Mouse (Mus musculus): ENCODE measurements around the gene Rhob. TPM values are rescaled to one million over a fixed set of nuclear protein-coding genes. Genes with fewer than 3 reads are reported as not detected.

The Rhob gene
- polyA plus RNA-seq, 1 experiment from 2014 or later = 109 TPM

- Histone ChIP-seq H3K27me3 (ENCODE audit: control insufficient read depth, insufficient read depth, low read length) (no peaks in the 10 kb centered on the region), H3K9me3 (ENCODE audit: control insufficient read depth, low read length) (no peaks in the 10 kb centered on the region), H3K4me2 (ENCODE audit: low read depth, low read length) (no peak overlapping the region), H3K4me1 (ENCODE audit: control insufficient read depth, insufficient read depth, low read length) (no peaks in the 10 kb centered on the region), H3K27ac (ENCODE audit: low read depth, low read length) (no peak overlapping the region), H3K4me3 (ENCODE audit: low read depth, low read length) (no peak overlapping the region), H3K36me3 (ENCODE audit: control insufficient read depth, insufficient read depth, low read length) (no peaks in the 10 kb centered on the region), H3K9ac (replicated peaks; ENCODE audit: low read depth, low read length) (no peak overlapping the region)
- WGBS = 48% methylated on average over 4 of the region's 4 CpGs
- no peak for ATAC-seq (ENCODE audit: low read depth)
These were observed 10.7 kb downstream of the Rhob start for GRCm38 (mm10) chr12:8489098-8489497.

GRCm38 (mm10) chr12:8488652-8488980 is 11.2 kb downstream of the Rhob start:
- H3K36me3 ChIP-seq (ENCODE audit: control insufficient read depth, insufficient read depth, low read length) = no peaks in the 10 kb centered on the region
- H3K4me3 ChIP-seq (ENCODE audit: low read depth, low read length) = no peak overlapping the region
- H3K9me3 ChIP-seq (ENCODE audit: control insufficient read depth, low read length) = no peaks in the 10 kb centered on the region
- H3K9ac ChIP-seq (replicated peaks; ENCODE audit: low read depth, low read length) = no peak overlapping the region
- no peak overlapping the region for H3K27ac ChIP-seq (ENCODE audit: low read depth, low read length)
- no peak for ATAC-seq (ENCODE audit: low read depth)
- no peaks in the 10 kb centered on the region for H3K4me1 ChIP-seq (ENCODE audit: control insufficient read depth, insufficient read depth, low read length)
- H3K27me3 ChIP-seq (ENCODE audit: control insufficient read depth, insufficient read depth, low read length) = no peaks in the 10 kb centered on the region
- 88% methylated on average over 4 of the region's 4 CpGs for WGBS
- H3K4me2 ChIP-seq (ENCODE audit: low read depth, low read length) = no peak overlapping the region

- H3K27me3 ChIP-seq (ENCODE audit: control insufficient read depth, insufficient read depth, low read length) = no peaks in the 10 kb centered on the region
- WGBS = 74% methylated on average over 5 of the region's 5 CpGs
- no peak for ATAC-seq (ENCODE audit: low read depth)
These were observed 11.7 kb downstream of the Rhob start for GRCm38 (mm10) chr12:8487959-8488651.

GRCm38 (mm10) chr12:8487281-8487680 is 12.5 kb downstream of the Rhob start:
- Histone ChIP-seq H3K9me3 (ENCODE audit: control insufficient read depth, low read length) (no peaks in the 10 kb centered on the region), H3K4me3 (ENCODE audit: low read depth, low read length) (no peak overlapping the region), H3K4me2 (ENCODE audit: low read depth, low read length) (no peak overlapping the region), H3K4me1 (ENCODE audit: control insufficient read depth, insufficient read depth, low read length) (no peaks in the 10 kb centered on the region), H3K36me3 (ENCODE audit: control insufficient read depth, insufficient read depth, low read length) (no peaks in the 10 kb centered on the region), H3K27ac (ENCODE audit: low read depth, low read length) (no peak overlapping the region), H3K27me3 (ENCODE audit: control insufficient read depth, insufficient read depth, low read length) (no peaks in the 10 kb centered on the region), H3K9ac (replicated peaks; ENCODE audit: low read depth, low read length) (no peak overlapping the region)
- 77% methylated on average over 1 of the region's 1 CpGs for WGBS
- no peak for ATAC-seq (ENCODE audit: low read depth)

More at GRCm38 (mm10) chr12:8487959-8488651, 11.7 kb downstream of the Rhob start:
- no peak overlapping the region for H3K9ac ChIP-seq (replicated peaks; ENCODE audit: low read depth, low read length)
- H3K9me3 ChIP-seq (ENCODE audit: control insufficient read depth, low read length) = no peaks in the 10 kb centered on the region
- H3K4me1 ChIP-seq (ENCODE audit: control insufficient read depth, insufficient read depth, low read length) = no peaks in the 10 kb centered on the region
- H3K4me3 ChIP-seq (ENCODE audit: low read depth, low read length) = no peak overlapping the region
- H3K27ac ChIP-seq (ENCODE audit: low read depth, low read length) = no peak overlapping the region
- no peak overlapping the region for H3K4me2 ChIP-seq (ENCODE audit: low read depth, low read length)
- no peaks in the 10 kb centered on the region for H3K36me3 ChIP-seq (ENCODE audit: control insufficient read depth, insufficient read depth, low read length)

GRCm38 (mm10) chr12:8485247-8485646 is 14.6 kb downstream of the Rhob start:
- no peaks in the 10 kb centered on the region for H3K27me3 ChIP-seq (ENCODE audit: control insufficient read depth, insufficient read depth, low read length)
- no peaks in the 10 kb centered on the region for H3K9me3 ChIP-seq (ENCODE audit: control insufficient read depth, low read length)
- H3K4me2 ChIP-seq (ENCODE audit: low read depth, low read length) = no peak overlapping the region
- 74% methylated on average over 7 of the region's 7 CpGs for WGBS
- H3K4me3 ChIP-seq (ENCODE audit: low read depth, low read length) = no peak overlapping the region
- H3K36me3 ChIP-seq (ENCODE audit: control insufficient read depth, insufficient read depth, low read length) = no peaks in the 10 kb centered on the region
- no peak overlapping the region for H3K27ac ChIP-seq (ENCODE audit: low read depth, low read length)
- H3K9ac ChIP-seq (replicated peaks; ENCODE audit: low read depth, low read length) = no peak overlapping the region
- ATAC-seq (ENCODE audit: low read depth) = no peak
- H3K4me1 ChIP-seq (ENCODE audit: control insufficient read depth, insufficient read depth, low read length) = no peaks in the 10 kb centered on the region

GRCm38 (mm10) chr12:8482169-8482568 is 17.6 kb downstream of the Rhob start:
- Histone ChIP-seq H3K27me3 (ENCODE audit: control insufficient read depth, insufficient read depth, low read length) (no peaks in the 10 kb centered on the region), H3K4me1 (ENCODE audit: control insufficient read depth, insufficient read depth, low read length) (no peaks in the 10 kb centered on the region), H3K27ac (ENCODE audit: low read depth, low read length) (no peak overlapping the region), H3K36me3 (ENCODE audit: control insufficient read depth, insufficient read depth, low read length) (no peaks in the 10 kb centered on the region), H3K4me2 (ENCODE audit: low read depth, low read length) (no peak overlapping the region), H3K9me3 (ENCODE audit: control insufficient read depth, low read length) (no peaks in the 10 kb centered on the region), H3K9ac (replicated peaks; ENCODE audit: low read depth, low read length) (no peak overlapping the region), H3K4me3 (ENCODE audit: low read depth, low read length) (no peak overlapping the region)
- no peak for ATAC-seq (ENCODE audit: low read depth)
- WGBS = 88% methylated on average over 2 of the region's 2 CpGs

GRCm38 (mm10) chr12:8474836-8475387 is 24.9 kb downstream of the Rhob start:
- no peaks in the 10 kb centered on the region for H3K27me3 ChIP-seq (ENCODE audit: control insufficient read depth, insufficient read depth, low read length)
- no peaks in the 10 kb centered on the region for H3K9me3 ChIP-seq (ENCODE audit: control insufficient read depth, low read length)
- peaks cover 5% of the 10 kb centered on the region; the same call in 1 of the 2 replicates for H3K4me1 ChIP-seq (ENCODE audit: control insufficient read depth, insufficient read depth, low read length)
- no peak overlapping the region for H3K9ac ChIP-seq (replicated peaks; ENCODE audit: low read depth, low read length)
- peak; percentile 28; the same call in 1 of the 2 replicates for ATAC-seq (ENCODE audit: low read depth)
- H3K4me3 ChIP-seq (ENCODE audit: low read depth, low read length) = no peak overlapping the region
- 37% methylated on average over 6 of the region's 6 CpGs for WGBS
- no peaks in the 10 kb centered on the region for H3K36me3 ChIP-seq (ENCODE audit: control insufficient read depth, insufficient read depth, low read length)
- no peak overlapping the region for H3K27ac ChIP-seq (ENCODE audit: low read depth, low read length)
- H3K4me2 ChIP-seq (ENCODE audit: low read depth, low read length) = no peak overlapping the region

- peak; percentile 39; the same call in 1 of the 2 replicates for ATAC-seq (ENCODE audit: low read depth)
- H3K4me1 ChIP-seq (ENCODE audit: control insufficient read depth, insufficient read depth, low read length) = peaks cover 5% of the 10 kb centered on the region; the same call in 1 of the 2 replicates
- H3K4me2 ChIP-seq (ENCODE audit: low read depth, low read length) = no peak overlapping the region
- H3K27ac ChIP-seq (ENCODE audit: low read depth, low read length) = no peak overlapping the region
- no peaks in the 10 kb centered on the region for H3K27me3 ChIP-seq (ENCODE audit: control insufficient read depth, insufficient read depth, low read length)
- H3K4me3 ChIP-seq (ENCODE audit: low read depth, low read length) = no peak overlapping the region
- H3K36me3 ChIP-seq (ENCODE audit: control insufficient read depth, insufficient read depth, low read length) = no peaks in the 10 kb centered on the region
- no peaks in the 10 kb centered on the region for H3K9me3 ChIP-seq (ENCODE audit: control insufficient read depth, low read length)
- no peak overlapping the region for H3K9ac ChIP-seq (replicated peaks; ENCODE audit: low read depth, low read length)
- 78% methylated on average over 7 of the region's 7 CpGs for WGBS
These were observed 27.0 kb downstream of the Rhob start for GRCm38 (mm10) chr12:8472591-8473358.

GRCm38 (mm10) chr12:8472051-8472450 is 27.8 kb downstream of the Rhob start:
- no peaks in the 10 kb centered on the region for H3K9me3 ChIP-seq (ENCODE audit: control insufficient read depth, low read length)
- H3K4me1 ChIP-seq (ENCODE audit: control insufficient read depth, insufficient read depth, low read length) = peaks cover 5% of the 10 kb centered on the region; the same call in 1 of the 2 replicates
- no peaks in the 10 kb centered on the region for H3K27me3 ChIP-seq (ENCODE audit: control insufficient read depth, insufficient read depth, low read length)
- no peaks in the 10 kb centered on the region for H3K36me3 ChIP-seq (ENCODE audit: control insufficient read depth, insufficient read depth, low read length)
- no peak overlapping the region for H3K9ac ChIP-seq (replicated peaks; ENCODE audit: low read depth, low read length)
- H3K4me2 ChIP-seq (ENCODE audit: low read depth, low read length) = no peak overlapping the region
- no peak overlapping the region for H3K27ac ChIP-seq (ENCODE audit: low read depth, low read length)
- 71% methylated on average over 4 of the region's 4 CpGs for WGBS
- H3K4me3 ChIP-seq (ENCODE audit: low read depth, low read length) = no peak overlapping the region
- ATAC-seq (ENCODE audit: low read depth) = no peak
